Mouse (Mus musculus): ENCODE results near the gene Vps53.
A peak's percentile ranks its signal among the peaks of the same experiment; 100 is the strongest.
"Not testable (repeated sequence)": the region's sequence is repeated elsewhere in the genome, so short reads cannot be mapped to it uniquely, and the experiment has no call there.

Vps53 gene

DNA sequence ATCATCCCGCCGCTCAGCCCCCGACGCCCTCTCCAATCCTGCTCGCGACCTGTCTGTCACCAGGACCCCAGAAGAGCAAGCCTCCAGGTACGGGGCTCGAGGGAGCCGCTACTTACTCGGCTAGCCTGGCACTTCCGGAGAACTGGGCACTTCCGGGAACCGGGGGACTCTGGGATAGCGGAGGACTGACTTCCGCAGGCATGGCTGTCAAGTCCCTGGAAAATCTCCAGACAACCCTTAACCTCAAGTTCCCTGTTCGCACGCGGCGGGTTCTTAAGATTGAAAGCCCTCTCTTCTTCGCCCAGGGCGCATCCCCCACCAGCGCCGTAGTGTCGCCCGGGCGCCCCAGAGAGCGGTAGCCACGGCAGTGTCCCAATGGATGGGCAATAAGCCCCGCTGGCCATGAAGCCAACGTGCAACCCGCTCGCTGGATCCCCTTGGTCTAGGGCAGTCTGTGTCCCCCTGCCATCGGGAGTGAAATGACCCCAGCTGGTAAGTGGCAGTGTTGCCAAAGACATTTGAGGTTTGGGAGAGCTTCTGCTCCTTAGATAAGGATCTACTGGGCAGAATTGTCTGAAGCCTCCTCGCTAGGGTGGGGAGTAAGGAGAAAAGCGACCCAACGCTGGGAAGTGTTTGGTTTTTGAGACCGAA, at the start of gene Vps53, which contains the start of gene Fam57a:
Gene Vps53 (minus strand): TSS at position 153 of the 651 bp plus-strand sequence.
Gene Fam57a (plus strand): TSS at position 177 of the 651 bp plus-strand sequence.
- peak; percentile 64 to 89 for DNase-seq (ENCODE audit: low spot score in 2 of 2)

DNA sequence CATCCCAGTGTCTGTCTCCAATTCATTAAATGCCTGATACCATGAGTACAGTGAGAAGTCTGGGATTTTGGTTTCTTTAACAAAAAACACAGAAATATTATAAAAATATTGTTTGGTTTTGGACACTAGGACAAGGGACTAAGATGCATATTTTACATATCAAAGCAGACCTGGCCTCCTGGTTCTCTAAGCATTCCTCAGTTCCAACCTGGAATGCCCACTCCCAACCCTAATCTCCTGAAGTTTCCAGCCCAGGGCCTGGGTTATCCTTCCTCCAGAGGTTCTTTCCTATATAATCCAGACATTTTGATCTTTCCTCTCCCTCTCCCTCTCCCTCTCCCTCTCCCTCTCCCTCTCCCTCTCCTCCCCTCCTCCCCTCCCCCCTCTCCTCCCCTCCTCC, 45.6 kb upstream of the Vps53 start:
- DNase-seq (ENCODE audit: low spot score in 2 of 2), result no peak

DNA sequence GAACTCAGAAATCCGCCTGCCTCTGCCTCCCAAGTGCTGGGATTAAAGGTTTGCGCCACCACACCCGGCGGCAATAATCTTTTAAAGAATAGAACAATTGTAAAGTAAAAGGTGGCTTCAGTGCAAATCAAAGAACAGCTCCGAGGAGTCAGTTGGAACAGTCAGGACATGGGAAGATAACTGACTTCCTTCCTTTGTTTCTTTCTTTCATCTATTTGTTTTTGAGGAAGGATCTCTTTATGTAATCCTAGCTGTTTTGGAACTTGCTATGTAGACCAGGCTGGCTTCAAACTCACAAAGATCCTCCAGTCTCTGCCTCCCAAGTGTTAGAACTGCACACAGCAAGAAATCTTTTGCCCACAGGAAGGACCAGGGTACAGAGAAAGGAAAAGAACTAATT, 45.2 kb upstream of the Vps53 start:
- DNase-seq (ENCODE audit: low spot score in 2 of 2), result no peak

DNA sequence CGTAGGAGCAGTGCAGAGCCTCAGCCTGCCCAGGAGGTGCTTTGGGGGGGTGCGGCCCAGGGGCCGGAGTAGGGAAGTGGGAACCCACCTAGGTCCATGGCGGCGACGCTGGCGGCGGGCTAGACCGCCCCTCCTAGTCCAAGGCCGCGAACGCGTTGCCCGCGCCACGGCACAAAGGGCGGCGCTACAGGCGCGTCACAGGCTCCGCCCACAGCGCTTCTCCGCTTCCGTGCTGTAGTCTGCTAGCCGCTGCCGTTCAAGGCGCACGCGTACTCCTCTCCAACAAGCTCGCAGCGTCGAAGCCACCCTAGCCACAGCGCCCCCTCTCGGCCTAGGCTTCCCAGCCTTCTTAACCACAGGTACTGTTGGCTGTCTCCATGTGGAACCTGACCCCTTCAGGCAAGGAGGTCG, 37.9 kb upstream of the Vps53 start, which contains the start of the genes Dbil5 and Gemin4:
Gene Dbil5 (plus strand): TSS at position 219 of the 411 bp plus-strand sequence.
Gene Gemin4 (minus strand): TSS at position 275 of the 411 bp plus-strand sequence.
- DNase-seq (ENCODE audit: low spot score in 2 of 2), result peak; percentile 90 to 97

DNA sequence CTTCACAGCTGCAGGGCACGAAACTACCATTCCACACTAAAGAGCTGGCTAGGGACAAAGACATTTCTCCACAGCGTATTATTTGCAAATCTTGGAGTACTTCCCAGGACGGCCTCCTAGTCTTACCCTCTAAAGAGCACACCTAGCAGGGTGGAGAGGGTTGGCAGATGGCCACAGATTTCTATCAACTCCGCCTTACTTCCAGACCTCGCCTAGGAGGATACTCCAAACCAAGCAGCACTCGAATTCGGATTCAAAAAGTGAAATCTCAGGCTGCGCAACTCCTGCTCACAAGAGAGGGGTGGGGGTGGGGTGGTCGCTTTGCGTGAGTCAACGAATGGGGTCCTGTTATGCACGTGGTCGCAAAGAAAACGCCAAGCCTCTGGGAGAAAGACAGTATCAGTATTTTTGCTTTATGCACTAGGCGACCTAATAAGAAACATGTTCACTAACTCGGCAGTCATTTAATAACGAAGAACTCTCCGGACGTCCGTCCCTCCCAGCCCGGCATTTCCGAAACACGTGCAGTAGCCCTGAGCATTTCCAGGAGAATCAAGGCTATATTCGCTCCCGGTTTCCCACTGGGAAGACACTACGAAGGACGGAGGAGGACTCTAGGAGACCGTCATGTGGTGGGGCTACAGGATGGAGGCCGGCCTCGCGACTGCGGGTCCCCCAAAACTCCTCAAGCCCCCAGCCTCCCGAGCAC, 37.4 kb upstream of the Vps53 start:
- no peak for DNase-seq (ENCODE audit: low spot score in 2 of 2)

DNA sequence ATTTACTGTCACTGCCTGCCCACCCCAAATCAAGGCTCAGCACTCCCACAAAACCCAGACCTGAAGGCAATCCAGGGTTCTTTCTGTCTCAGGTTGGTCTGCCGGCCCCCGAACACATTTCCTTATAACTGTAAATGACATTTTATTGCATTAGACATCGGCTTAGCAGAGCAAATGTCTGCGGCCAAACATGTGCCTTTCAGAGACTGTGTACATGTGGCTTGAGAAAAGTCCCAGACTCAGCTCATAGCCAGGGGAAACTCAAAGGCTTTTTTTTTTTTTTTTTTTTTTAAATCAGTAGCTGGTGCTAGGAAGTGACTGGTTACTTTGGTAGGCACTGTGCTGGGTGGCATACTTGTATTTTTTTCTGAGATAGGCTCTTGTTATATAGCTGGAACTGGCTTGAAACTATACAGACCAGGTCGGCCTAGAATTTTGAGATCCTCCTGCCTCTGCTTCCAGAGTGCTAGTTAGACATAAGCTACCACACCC, 36.6 kb upstream of the Vps53 start:
- no peak for DNase-seq (ENCODE audit: low spot score in 2 of 2)

DNA sequence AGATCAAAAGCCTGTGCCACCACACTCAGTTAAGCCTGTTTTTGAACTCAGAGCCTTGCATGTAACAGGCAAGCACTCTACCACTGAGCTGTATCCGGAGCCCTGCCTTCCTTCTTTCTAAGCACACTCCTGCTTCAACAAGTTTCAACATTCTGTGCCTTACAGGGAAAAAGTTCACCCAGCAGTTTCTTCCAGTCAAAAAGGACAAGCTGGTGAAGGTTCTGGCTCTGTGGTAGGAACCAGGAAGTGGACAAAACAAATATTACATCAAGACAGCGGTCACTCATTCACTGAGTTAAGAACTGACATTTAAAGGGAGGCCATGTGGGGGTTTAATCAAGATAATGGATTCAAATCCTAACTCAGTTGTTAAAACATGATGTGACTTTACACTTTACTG, 35.6 kb upstream of the Vps53 start:
- no peak for DNase-seq (ENCODE audit: low spot score in 2 of 2)

DNA sequence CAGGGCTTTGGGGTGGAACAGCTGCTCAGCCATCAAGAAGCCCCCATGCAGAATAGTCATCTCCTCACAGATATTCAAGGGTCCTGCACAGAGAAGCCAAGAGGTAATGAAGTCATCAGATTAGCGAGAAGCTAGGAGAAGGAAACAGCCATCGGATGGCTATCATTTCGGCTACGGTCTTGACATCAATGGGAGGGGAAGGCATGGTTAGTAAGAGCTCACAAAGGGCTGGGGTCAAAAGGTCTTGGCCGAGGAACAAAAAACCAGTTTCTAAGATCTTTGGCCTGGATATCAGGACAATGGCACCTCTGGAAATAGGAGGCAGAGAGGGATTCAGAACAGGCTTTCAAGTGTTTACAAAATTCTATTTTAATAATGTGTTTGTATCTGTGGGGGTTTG, 34.4 kb upstream of the Vps53 start:
- DNase-seq (ENCODE audit: low spot score in 2 of 2), result no peak

DNA sequence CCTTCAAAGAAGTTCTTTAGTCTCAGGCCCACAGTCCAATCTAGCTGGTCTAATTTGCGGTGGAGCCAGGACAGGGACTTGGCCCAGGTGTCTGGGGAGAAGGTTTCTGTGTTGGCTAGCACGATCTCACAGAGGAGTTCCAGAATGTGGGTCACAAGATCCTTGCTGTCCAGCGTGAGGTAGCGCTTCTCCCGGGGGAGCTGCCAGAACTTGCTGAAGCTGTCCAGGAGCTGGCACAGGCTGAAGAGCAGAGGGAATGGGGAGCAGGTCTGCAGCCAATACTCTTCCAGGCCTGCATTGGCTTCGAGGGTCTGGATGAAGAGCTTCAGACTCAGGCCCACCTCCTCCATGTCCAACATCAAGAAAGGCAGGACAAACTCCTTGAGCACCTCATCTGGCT, 32.1 kb upstream of the Vps53 start:
- not testable (repeated sequence) for DNase-seq (ENCODE audit: low spot score in 2 of 2)

DNA sequence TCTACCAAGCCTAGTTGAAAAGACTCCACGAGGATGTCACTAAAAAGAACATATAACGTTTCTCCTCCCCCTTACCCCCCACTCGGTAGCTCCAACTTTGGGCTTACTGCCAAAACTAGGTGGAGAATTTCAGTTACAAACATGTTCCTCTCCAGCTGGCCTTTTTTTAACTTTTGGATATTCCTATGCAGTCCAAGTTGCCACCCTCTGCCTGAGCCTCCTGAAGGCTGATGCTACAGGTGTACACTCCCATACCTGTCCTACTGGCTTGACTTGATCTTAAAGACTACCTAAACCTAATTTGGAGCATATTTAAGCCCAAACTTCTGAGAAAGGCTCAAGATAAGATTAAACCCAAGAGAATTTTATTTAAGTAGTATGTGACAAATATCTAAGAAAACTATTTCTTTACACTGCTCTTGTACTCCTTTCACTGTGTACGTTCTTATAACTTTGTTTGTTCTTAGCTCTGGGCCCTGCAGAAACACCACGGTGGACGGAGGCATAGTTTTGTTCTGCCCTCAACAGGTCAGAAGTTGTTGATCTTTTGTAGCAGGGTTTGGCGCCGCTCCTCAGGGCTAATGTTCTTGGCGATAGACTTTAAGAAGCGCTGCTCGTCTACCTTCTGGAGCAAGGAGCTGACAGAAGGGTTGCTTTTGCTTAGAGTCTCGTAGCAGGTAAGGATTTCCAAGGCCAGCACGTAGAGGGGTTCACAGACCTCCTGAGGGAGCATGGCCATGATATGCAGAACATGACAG, 31.0 kb upstream of the Vps53 start:
- no peak for DNase-seq (ENCODE audit: low spot score in 2 of 2)

DNA sequence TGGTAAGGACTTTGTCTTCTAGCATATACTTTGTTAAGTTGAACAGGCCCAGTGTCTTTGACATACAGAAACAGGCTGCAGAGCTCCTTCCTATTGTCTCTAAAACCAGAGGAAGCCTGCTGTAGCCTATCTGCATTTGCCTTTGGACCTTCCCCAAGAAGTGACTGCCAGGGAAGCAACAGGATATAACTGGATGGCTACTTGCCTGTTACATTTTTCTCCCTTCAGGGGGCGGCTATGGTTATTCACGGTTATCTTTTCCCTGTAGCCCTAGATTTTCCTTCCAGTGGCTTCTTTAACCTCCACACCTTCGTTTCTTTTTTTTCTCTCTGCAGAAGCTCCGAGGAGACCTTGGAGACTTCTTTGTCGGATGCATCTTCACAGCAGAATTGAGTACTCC, 27.3 kb upstream of the Vps53 start:
- no peak for DNase-seq (ENCODE audit: low spot score in 2 of 2)

DNA sequence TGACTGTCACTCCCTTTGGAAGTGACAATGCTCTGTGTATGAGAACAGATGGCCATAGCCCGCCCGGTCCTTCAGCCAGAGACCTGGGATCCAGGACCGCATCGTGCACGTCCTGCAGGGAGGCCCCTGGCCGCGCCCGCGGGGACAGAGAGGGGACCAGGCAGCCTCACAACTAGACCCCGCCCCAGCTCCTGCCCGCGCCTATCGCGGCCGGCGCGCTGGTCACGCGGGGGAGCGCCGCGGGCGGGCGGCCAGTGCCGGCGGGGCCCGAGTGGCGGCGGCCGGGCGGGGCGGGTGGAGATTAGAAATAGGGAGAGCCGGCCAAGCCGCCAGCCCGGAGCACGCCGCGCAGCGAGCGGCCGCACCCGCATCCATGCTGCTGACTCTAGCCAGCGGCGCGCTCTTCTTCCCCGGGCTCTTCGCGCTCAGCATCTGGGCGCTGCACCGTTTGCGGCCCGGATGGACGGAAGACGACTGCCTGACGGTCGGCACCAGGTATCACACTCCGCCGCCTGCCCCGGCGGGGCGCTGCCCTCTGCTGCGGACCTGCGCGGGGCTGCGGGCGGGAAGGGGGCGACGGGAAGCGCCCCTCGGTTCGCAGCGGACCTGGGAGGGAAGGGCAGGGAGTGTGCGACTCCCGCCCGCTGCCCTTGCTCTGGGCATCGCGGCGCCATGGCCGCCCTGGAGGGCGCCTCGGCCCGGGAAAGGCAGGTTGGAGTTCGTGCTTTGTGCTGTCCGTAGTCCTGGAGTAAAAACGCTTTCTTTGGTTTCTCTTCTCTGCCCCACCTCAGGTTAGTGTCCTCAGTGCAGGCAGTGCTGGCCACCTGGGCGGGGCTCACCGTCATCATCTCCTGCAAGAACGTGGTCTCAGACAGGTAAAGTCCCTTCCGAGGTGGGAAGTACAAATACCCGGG, 22.6 kb upstream of the Vps53 start:
- peak in 1 of 2 experiments; percentile 83 for DNase-seq (ENCODE audit: low spot score in 2 of 2)

DNA sequence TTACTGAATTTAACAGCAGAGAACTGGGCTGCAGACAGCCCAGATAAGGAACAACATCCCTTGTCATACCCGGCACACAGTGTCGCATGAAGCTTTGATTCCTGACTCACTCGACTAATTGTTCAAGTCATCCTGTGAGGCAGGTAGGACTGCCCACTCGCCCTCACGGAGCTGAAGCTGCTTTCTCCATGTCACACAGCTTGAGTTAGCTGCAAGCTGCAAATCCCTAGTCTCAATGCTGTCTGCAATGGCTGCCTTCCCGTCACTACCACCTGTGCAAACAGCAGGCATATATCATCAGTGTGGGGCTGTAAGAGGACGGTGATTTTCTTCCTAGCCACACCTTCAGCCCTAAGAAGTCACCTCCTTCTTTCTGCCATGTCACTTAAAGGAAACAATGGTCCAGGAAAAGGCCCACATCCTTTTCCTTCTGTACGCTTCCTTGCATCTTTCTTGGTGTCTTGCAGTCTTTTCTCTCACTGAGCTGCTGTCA, 17.6 kb upstream of the Vps53 start:
- no peak for DNase-seq (ENCODE audit: low spot score in 2 of 2)

DNA sequence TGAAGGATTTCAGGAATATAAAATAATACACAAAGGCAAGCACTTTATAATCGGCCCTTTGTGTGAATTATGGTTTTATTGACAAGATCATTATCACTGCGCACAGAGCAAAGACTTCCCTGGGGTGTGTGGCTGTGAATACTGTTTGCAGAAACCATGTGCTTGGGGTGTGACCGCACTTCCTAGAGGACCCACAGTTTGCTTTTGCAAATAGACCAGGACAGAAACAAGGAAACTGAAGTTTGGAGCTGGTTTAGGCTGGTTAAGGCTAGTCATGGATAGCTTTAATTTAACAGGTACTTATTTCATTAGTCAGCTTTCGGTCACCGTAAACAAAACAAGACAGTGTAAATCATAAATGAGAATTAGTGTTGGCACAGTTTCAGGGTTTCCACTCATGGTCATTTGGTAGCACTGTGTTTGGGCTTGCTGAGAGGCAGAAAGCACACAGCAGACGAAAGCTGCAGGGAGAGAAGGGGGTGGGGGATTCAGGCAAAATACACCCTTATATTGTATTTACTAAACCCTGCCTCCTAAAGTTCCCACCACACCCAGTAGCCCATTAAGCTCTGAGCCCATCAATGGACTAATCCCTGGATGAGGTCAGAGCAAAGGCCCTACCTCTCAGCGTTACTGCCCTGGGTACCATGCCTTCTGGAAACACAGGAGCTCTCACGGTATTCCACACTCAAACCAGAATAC, 17.0 kb upstream of the Vps53 start:
- no peak for DNase-seq (ENCODE audit: low spot score in 2 of 2)

DNA sequence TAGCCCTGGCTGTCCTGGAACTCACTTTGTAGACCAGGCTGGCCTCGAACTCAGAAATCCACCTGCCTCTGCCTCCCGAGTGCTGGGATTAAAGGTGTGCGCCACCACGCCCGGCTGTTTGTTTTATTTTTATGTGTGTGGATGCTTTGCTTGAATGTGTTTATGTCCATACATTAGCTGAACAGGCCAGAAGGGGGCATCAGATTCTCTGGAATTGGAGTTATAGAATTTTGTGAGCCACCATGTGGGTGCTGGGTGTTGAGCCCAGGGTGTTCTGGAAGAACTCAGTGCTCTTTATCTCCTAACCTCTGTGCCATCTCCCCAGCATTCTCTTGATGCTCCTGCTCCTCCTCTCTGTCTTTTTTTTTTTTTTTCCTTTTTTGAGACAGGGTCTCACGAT, 7.5 kb upstream of the Vps53 start:
- DNase-seq (ENCODE audit: low spot score in 2 of 2), result no peak

DNA sequence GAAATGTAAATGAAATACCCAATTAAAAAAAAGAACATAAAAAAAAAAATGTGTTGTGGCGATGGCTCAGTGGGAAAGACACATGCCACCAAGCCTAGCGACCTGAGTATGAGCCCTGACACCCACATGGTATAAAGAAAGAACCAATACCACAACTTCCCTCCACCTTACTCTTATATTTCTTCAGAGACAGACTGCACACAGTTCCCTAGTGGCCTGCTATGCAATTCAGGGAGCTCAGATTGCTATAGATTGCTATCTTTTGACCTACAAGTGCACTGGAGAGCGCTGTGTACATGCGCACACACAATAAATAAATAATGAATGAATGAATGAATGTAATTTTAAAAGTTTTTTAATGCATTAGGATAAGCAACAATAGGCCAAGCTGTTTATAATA, 4.3 kb upstream of the Vps53 start:
- no peak for DNase-seq (ENCODE audit: low spot score in 2 of 2)

DNA sequence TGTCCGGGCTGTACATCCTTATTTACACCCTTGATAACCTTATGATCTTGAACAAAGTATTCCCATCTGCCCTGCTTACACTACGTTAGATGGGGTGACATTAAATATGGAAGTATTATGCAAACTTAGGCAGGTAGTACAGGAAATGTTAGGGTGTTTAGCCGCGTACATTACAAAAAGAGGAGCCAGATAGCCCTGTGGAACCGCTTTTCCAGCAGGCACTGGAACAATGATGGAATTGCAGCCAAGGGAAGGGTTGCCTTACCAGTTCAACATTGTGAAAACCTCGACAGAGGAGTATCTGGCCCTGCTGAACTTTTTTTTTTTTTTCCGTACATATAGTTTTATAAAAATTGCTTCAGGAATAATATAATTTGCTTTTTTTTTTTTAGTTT, 696 bp upstream of the Vps53 start:
- no peak for DNase-seq (ENCODE audit: low spot score in 2 of 2)

DNA sequence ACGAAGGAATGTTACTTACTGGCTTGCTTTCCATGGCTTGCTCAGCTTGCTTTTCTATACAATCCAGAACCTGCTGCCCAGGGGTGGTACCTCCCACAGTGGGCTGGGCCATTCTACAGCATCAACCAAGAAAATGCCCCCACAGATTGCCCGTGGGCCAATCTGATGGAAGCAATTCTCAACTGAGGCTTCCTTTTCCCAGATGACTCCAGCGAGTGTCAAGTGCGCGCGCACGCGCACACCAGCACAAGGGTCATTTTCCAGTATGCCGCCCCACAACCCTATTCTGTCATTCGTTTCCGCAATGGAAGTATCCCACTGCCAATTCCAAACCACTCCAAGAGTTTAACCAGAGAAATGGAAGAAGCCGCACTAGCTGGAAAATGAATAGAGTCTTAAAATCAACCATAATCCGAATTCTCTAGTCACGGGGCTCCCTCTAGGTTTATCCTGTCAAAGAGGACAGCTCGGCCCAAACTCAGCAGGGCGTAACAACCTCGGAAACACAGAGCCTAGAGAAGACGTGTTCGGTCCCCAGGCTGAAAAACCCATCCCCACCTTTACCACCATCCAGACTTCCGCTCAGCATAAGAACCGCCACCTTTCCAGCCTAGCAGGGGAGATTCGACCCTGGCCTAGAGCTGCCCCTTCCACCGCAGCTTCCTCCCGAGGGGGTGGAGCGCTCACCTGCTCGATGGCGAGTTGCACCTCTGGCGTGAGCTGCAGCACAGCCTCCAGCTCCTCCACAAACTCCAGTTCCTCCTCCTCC, 537 bp downstream of the Vps53 start:
- DNase-seq (ENCODE audit: low spot score in 2 of 2), result peak; percentile 32 to 54

DNA sequence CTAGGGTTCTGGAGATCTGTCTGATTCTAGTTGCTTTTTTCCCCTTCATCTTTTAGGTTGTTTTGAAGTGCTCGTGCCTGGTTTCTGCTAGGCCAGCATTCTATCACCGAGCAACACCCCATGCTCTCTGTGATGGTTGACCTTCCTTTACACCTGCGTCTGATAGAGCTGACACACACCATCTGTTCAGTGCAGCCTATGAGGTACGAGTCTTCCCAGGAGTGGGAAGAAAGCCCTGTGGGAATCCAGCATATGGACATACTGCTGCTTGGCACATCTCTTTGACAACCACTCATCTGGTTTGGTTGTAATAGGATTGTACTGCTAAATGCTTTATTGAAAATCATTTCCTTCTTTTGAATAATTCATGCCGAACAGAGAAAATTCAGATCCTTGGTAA, 9.2 kb downstream of the Vps53 start:
- DNase-seq (ENCODE audit: low spot score in 2 of 2), result no peak

DNA sequence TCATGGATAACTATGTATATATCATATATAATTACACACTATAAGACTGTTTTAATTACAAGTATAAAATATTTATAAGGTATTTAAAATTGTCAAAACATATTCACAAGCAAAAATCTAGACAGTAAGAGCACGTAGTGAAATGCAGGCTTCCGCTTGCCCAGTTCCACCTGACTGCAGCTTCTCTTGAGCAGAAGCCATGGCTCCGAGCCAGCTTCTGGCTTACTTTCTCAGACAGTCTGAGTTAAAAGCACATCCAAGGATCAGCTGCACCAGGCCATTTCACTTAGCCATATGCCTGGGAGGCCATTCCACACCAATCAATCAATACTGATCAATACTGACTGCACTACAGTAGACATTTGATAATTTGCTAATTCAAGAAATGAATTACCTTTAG, 10.5 kb downstream of the Vps53 start:
- no peak for DNase-seq (ENCODE audit: low spot score in 2 of 2)
